Mouse (Mus musculus) monocyte, adult 5-6 weeks (primary cell): ENCODE measurements at regions not wholly inside any gene's neighbourhood (a gene's known extent, or its start where the extent isn't known, plus 50 kb on each side); places are given as distances from the start of the nearest gene placed in this dataset.

Experiments
- ATAC-seq: fragments of 153-309, 156-312 bp; replicated peaks from 2 replicates; pipeline ENCODE4 v1.8.0; 2017; ENCODE audit warnings: mild to moderate bottlenecking; ENCODE audit not compliant: low TSS enrichment, insufficient number of reproducible peaks, severe bottlenecking, poor library complexity, low FRiP score

DNA sequence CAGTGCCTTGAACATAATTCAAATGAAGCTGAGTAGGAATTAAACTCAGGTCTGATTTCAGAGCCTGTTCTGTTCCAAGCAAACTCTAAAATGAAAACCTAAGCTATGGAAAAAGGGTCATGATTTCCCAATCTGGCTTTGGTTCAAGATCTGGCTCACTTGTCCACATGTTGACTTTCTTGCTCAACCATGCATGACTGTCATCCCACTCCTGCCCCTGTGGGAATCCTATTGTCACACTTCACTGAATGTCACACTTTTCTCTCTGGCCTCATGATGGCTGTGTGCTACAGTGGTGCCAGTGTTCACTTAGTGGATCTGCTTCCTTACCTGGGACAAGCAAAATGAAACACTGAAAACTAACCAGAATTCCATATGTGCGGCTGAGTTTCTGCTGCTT, 403.0 kb downstream of the Atp6ap1l start:
- ATAC-seq = no peak

DNA sequence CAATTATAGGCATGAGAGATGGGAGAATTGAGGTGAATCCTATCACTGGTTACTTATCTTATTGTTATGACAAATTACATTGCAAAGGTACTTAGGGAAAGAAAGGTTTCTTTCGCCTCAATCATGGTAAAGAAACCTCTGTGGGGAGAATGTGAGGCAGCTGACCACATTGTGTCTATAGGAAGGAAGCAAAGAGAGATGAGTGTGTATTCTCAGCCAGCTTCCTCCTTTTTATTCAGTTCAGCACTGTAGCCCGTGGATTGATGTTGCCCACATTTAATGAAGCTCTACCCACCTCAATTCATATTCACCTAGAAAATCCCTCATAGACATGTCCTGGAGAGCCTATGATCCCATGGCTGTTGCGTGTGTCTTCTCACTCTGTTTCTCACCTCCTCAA, 406.2 kb downstream of the Atp6ap1l start:
- ATAC-seq = no peak

DNA sequence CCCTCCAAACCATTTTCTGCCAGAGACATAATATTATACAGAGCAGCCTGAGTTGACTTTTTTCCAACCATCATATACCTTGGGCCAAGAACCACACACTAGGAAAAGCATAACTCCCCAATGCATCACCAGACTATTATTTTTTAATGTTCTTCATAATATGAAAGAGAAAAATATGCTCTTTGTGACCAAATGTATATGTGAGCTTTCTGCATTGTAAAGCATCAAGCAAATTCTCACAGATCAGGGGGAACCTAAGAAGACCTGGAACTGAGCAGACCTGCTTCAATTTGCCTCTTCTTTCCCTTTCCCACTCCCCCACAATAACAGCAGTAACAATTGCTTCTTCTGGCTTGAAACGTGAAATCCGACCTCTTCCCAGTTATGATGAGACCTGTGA, 407.6 kb downstream of the Atp6ap1l start:
- no peak for ATAC-seq

DNA sequence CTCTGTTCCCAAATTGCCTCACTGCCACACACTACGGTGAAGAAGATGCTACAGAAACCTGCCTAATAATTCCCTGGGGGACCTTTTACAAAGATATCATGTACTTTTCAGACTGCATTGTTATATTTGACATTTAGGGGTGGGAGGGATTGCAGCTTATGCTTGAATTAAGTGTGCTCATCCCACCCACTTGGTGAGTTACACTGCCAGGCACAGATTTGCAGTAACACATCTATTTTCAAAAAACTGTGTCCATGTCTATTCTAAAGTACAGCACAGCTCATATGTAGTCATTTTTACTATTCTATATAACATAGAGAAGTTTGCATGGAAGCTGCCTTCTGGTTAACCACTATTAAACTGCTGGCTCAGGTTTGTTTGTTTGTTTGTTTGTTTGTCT, 404.3 kb upstream of the Xrcc4 start:
- ATAC-seq = no peak

DNA sequence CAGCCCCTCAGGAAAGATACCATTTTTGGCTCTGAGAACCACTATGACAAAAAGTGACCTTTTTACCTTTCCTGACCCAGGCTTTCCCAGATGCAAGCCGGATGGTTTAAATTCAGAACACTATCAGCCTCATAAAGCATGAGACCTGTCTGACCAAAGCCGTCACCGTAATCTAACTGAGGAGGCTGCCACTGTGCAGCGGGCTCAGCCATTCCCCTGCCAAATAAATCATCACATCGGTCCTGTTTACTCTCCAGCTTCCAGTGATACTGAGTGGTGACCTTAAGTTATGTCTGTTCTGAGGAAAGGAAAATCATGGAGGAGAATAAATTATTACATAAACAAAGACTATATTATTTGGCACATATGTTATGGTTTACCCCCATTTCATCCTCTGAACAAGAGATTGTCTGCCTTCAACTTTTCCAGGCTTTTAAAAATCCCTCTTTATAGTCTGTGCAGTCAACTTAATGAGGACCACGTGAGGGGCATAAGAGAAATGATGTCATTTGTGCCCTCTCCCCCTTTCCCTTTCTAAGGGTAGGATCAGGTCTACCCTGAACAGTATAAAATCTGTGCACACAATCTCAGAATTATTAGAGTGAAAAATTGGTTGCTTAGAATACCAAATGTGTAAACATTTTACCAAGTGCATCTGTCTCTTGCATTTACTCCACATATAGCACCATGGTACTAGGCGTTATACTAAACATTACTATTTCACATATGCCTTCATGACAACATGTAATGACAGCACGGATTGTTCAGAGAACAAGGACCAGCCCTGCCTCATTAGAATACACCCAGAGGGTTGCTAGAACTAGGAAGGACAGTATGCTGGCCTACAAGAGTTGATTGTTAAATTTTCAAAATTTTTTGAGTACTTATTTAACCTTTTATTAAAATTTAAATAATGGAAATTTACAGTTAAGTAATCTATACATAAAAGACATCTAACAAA, 401.9 kb upstream of the Xrcc4 start:
- no peak for ATAC-seq

DNA sequence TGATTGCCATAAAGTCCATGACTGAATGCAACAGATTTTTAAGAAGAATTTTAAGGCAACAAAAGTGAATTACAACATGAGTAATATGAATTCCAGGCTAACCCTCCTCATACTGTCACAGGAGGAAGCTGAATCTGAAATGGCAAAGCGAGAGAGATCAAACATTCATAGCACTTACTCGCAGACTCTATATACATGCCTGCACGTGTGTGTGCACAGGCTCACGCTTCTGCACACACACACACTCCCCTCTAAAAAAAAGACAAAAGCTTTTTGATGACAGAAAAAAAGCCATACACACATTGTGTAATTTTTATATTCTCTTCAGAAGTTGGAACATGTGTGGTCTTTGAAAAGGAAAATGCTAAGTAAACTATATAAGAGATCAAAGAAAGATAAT, 391.1 kb upstream of the Xrcc4 start:
- no peak for ATAC-seq

DNA sequence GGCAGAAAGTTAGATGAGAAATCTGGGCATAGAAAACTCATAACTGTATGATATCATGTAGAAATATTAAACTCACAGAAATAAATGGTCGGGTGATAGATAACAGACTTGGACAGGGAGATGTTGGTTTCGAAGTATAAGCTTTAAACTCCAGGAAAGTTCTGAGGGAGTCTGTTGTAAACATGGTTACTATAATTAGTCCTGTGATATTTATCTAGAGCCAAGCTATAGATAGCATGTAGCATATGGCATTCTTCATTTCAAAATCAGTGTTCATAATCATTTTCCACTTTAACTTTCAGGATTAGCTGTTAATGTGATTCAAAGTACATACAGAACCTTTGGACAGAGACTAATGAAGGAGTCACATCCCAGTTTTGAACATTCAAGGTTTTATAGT, 387.5 kb upstream of the Xrcc4 start:
- ATAC-seq = no peak

DNA sequence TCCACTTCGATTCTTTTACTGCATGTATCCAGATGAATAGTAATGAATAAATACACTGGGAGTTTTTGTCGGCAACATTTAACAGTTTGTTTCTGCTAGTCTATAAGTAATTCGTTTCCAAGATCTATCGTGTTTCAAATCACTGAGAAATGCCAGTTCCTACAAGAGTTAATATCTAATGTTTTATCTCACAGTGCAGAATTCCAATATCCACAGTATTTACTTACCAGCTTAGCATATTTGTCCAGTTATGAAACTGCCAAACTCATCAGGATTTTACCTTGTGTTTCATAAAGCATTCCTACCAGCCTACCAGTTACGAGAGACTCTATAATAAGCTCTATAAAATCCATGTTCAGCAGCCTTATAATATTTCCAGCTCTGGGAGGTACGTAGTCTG, 385.1 kb upstream of the Xrcc4 start:
- no peak for ATAC-seq

DNA sequence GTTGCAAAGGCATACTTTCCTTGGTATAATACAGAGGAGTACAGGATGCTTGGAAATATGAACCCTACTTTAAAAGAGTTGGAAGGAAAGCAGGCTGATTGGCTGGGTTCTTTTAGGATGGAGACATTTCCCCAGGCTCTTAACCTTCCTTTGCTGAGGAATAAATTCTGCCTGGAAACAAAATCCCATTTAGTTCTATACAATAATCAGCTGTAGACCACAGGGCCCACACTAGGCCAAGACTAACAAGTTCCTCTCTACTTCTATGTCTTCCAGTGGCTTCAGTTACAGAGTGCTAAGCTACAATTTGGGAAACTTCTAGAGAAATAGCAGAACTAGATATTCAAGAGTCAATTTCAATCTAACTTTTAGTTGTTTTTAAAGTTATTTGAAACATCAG, 384.6 kb upstream of the Xrcc4 start:
- ATAC-seq = no peak

DNA sequence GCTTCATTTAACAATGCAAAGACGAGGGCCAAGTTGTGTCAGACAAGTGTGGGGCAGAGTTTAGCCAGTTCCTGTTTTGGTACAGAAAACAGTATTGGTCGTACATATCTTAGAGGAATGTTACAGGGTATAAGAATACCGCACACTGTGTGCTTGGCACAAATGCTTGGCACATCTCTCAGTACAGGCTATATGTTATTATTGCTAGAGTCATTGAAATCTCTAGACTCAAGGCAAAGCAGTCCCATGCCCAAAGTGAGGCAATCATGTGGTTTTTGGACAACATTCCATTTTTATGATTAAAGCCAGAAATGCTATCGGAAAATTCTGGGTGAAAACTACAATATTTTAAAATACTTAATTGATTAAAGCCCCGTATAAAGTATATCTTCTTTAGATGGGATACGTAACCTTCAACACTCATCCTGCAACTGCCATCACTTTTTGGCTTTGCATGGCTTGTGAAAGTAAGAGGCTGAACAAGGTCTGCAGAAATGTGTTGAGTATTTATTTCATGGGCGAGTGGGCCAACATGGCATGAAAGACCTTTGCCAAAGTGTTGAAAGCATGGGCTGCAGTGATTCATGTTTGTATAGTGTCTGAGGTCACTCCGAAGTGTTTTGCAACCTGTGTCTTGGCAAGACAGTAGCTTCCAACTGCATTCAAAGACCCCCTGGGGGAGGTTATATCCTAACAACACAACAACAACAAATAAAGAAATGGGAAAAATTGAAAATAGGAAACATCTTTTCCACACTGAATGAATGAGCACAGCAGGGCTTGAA, 383.8 kb upstream of the Xrcc4 start:
- no peak for ATAC-seq

DNA sequence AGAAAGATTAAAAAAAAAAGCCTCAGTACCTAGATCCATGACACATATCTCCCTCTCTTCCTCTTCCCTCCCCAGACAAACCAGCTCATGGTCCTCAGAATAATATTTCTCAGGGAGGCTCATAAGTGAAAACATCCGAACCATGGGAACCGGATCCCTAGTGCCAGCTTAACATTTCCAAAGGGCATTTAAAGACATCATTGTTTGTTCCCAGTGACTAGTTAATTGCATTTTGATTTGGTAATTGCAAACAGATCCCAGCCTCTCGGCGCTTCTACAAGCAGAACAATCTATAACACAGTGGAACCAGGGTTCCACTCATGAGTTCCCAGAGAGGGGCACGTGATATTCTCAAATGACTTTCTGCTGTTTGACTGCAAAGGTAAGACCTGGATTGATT, 376.7 kb upstream of the Xrcc4 start:
- no peak for ATAC-seq

DNA sequence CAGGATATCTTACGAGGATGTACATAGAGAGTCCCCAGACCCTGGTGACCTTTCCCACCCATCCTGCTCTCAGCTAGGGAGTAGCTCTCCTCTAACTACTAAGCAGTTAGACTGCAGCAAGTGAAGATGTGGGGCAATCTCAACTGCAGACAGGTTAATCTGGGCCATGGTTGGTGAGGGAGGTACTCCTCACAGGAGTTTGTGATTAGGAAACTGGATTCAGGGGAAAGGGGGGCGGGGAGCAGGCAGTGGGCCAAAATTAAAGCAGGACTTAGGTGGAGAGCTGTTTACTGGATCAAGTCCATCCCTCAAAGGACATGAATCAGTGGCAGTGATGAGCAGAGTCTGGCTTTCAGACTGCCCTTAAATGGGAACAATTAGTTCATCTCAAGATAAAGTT, 374.6 kb upstream of the Xrcc4 start:
- no peak for ATAC-seq

DNA sequence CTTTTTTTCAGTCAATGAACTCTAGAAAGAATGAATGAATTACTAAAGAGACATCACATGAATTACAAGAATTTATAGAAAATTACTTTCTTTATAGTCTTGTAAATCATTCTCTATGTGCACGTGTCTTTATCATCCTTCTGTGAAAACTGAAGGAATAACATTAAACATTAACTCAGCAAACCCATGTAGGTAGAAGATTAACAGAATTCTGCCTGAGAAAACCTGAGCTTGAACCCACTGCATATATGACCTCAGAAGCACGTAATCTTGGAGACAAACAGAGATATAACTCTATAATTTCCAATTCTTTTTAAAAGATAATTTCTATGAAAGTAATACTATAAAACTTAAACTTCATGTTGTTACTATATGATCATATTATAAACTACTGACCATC, 374.0 kb upstream of the Xrcc4 start:
- no peak for ATAC-seq

DNA sequence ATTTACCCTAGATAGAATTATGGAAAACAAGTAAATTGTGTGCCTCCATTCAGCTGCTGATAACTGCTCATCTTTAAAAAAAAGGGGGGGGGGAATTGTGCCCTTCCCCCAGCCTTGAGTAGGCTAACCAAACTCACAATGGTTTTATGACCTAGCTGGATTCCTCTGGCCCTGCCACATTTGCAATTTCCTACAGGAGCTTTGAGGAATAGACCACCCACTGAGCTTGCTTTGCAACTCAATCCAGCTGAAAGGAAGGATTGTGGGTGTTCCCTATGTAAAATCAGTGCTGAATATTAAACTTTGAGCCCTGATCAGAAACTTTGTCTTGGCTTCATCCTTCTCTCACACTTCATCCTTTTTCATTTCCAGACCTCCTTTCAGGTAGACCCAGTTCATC, 365.2 kb upstream of the Xrcc4 start:
- ATAC-seq = no peak

DNA sequence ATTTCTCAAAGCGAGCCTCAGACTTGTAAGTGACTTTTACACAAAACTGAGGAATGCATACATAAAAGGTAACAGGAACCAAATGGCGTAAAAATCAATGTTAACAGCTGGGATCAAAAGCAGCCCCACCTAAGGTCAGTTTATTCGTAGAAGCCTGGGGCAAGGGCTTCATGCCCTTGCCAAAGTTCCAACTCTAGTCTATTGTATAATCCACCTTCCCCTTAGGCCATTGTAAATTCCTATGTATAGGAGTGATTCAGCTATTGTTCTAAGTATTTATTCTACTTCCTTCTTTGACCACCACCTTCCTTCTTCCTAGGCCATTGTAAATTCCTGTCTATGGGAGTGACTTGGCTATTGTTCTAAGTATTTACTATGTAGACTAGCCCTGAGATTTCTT, 337.5 kb upstream of the Xrcc4 start:
- no peak for ATAC-seq

DNA sequence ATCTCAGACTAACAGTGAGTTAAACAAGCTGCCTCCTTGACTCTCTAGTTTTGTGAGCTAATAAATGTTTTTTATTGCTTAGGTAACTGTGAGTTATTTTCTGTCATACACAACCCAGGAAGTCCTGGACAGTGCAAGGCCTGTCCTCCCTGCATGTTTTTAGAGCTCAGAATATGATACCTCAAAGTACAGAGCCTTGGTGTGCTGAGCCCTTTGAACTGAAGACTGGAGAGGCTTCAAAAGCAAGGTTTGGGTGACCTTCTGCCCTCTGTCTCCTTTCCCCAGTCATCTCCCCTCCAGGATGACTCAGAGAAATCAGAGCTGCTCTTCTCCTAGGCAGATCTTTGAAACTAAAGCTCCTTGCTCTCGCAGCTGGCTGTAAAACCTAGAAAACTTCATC, 336.0 kb upstream of the Xrcc4 start:
- ATAC-seq = no peak

DNA sequence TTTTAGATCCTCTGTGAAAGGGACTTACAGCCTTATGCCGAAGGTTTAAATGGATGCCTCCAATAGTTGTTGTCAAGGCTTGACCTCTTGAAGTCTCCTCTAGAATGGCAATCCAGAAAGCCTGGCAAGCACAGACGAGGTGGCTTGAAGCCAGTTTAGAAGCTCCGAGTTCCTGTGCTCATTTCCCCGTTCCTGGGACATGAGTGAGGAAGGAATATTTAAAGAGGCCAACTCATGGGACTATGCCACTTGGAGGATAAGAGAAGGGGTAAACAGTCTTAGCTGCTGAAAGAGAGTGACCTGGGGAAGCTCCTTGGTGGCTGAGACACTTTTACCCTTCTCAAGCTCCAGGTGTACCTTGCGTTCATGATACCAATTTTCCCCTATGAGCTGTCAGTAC, 335.1 kb upstream of the Xrcc4 start:
- no peak for ATAC-seq

DNA sequence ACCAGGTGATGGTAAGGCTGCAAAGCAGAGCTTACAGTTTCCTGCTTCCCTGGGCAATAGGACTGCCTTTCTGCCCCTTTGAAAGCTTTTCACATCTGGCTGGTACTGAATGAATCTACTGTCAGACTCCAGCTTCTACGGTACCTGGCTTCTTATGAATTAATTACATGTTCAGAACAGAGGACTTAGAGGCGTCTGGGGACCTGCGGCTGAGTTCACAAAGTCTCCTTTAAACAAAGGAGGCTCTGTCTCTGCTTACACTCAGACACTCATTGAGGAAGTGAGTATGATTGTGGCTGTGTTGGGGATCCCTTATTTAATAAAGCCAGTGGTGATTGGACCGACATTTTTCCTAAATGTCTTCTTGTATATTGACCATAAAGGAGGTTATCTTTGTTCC, 331.6 kb upstream of the Xrcc4 start:
- ATAC-seq = no peak

DNA sequence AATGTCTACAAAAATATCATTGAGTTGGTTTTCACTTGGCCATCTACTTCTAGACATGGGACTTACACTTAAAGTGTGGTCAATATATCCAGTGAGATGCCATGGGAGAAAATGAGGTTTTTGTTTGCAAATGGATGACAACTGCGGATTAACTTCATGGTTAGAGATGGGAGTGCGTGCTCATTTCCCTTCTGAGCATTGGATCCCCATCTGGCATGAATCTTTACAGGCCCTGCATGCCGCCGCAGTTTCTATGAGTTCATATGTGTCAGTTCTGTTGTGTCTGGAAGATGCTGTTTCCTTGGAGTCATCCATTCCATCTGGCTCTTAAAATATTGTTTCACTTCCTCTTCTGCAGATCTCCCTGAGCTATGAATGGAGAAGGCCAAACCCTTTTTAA, 315.0 kb upstream of the Xrcc4 start:
- no peak for ATAC-seq

DNA sequence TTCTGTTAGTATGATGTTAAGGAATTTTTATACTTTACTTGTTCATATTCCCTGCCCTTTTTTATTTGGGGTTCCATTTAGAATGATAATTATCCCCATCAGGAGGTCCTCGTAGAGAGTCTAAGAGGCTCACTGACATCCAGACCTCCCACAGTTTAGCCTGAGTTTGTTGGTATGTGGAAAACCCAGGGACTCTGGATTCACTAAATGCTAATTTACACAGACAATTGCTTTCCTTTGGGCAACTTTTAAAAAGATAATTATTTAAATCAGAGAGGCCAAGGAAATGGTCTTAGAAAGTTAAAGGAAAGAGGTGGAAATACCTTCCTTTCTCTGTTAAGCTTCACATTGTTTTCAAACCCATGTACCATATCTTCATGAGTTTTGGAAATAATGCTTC, 312.7 kb upstream of the Xrcc4 start:
- ATAC-seq = no peak
